Mouse (Mus musculus) kidney, embryonic 16.5 days (tissue): ENCODE results near the gene Setd4. TPM values are rescaled to one million over a fixed set of nuclear protein-coding genes. Genes with fewer than 3 reads are reported as not detected.

Experiments
- ATAC-seq: fragments of 200-750 bp; cut with Nextera tagmentation; 2 replicates; pipeline ENCODE4 v1.8.0; 2017; ENCODE audit warnings: moderate TSS enrichment; ENCODE audit not compliant: low FRiP score, low TSS enrichment
- H3K27ac ChIP-seq: fragments of 300-500 bp; sonication (generic); 2 replicates; pipeline ENCODE4 v1.5.1; 2014; ENCODE audit warnings: low read length
- H3K27me3 ChIP-seq: fragments of 300-500 bp; sonication (generic); 2 replicates; pipeline ENCODE4 v1.6.1; 2014; ENCODE audit warnings: low read length, control low read depth, mixed read lengths; ENCODE audit not compliant: insufficient read depth
- H3K36me3 ChIP-seq: fragments of 300-500 bp; sonication (generic); 2 replicates; pipeline ENCODE4 v1.6.1; 2014; ENCODE audit warnings: low read length, control low read depth, mixed read lengths; ENCODE audit not compliant: insufficient read depth
- H3K4me1 ChIP-seq: fragments of 300-500 bp; sonication (generic); 2 replicates; pipeline ENCODE4 v1.6.1; 2014; ENCODE audit warnings: low read length, control low read depth, mixed read lengths; ENCODE audit not compliant: insufficient read depth
- H3K4me2 ChIP-seq: fragments of 300-500 bp; sonication (generic); replicated peaks from 2 replicates; pipeline ENCODE4 v1.6.1; 2014; ENCODE audit warnings: low read depth, low read length
- H3K4me3 ChIP-seq: fragments of 300-500 bp; sonication (generic); 2 replicates; pipeline ENCODE4 v1.5.1; 2014; ENCODE audit warnings: mild to moderate bottlenecking, low read length
- H3K9ac ChIP-seq: fragments of 300-500 bp; sonication (generic); replicated peaks from 2 replicates; pipeline ENCODE4 v1.6.1; 2014; ENCODE audit warnings: low read length
- H3K9me3 ChIP-seq: fragments of 300-500 bp; sonication (generic); 2 replicates; pipeline ENCODE4 v1.6.1; 2016; ENCODE audit warnings: low read length, control low read depth
- WGBS: fragments of 180-500 bp; shearing (Covaris S2); extraction: QIAGEN DNeasy Blood & Tissue Kit; methylation state at CpG from one replicate; pipeline ENCODE4 v1.1.7; 2014; 5-methylcytosine and 5-hydroxymethylcytosine counted together
- polyA plus RNA-seq: library from polyadenylated mRNA; unstranded; fragments of >200 nt; fragmentation: Nextera tagmentation; extraction: Ambion mirVana; gene quantifications from 2 replicates; pipeline ENCODE4 v1.2.1, GENCODE M21; 2015

Gene Setd4
- polyA plus RNA-seq, 1 experiment from 2014 or later, result 14.4 TPM

DNA sequence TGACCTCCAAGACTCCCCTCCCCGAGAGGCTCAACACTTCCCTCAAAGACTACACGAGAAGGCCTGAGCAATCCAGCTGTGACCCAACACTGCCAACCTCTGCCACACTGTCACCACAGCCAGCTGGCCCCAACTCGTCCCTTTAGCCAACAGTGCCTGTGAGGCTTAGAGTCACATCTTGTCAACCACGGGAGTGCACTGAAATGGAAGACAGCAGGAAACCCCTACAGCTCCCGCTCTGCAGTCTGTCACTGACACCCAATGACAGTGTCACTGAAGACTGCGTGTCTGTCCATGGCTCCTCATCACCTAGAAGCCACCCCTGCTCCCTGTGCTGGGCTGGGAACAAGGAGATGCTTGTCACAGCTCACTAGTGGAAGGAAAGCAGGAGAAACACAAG, 22.7 kb downstream of the Setd4 start:
- WGBS, result 45% methylated on average over 6 of the region's 6 CpGs
- H3K27ac ChIP-seq, result no peak overlapping the region
- H3K4me1 ChIP-seq, result peaks cover 7% of the 10 kb centered on the region; the same call in 1 of the 2 replicates
- H3K27me3 ChIP-seq, result no peaks in the 10 kb centered on the region
- no peak overlapping the region for H3K9ac ChIP-seq
- H3K4me2 ChIP-seq, result no peak overlapping the region
- H3K9me3 ChIP-seq, result no peaks in the 10 kb centered on the region
- no peak overlapping the region for H3K4me3 ChIP-seq
- no peak for ATAC-seq
- peaks cover 7% of the 10 kb centered on the region for H3K36me3 ChIP-seq

DNA sequence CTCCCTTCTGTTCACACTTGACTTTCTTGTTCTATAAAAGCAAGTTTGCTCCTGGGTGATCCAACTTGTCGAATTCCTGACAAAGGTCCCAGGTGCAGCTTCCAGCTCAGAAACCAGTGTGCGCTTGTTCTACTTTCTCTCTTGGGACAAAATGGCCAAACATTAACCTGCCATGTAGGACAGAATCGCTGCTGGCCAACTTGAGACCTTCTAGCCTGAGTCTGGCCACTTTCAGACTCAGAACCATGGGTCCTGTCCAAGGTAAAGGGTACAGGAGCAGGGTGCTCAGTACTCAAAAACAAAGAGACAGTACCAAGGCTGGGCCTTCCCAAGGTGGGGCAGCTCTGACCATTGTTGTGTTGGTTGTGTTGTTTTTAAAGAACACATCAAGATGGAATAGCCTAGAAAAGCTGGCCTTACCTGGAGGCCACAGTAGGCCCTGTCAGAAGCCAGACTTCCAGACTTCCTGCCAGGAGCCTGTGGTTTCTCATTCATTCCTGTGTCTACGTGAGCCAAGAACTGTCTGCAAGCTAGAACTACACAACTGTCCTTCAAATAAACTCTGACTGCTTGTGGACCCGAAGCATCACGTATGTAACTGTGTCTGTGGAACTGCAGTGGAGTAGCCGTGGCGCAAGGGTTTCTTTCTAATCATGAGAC, 25.4 kb downstream of the Setd4 start:
- peaks cover 16% of the 10 kb centered on the region for H3K4me1 ChIP-seq
- WGBS, result 87% methylated on average over 8 of the region's 8 CpGs
- ATAC-seq, result no peak

GRCm38 (mm10) chr16:93576412-93577082, 27.3 kb downstream of the Setd4 start:
- H3K36me3 ChIP-seq, result no peaks in the 10 kb centered on the region
- WGBS, result 34% methylated on average over 14 of the region's 14 CpGs
- 0 out of 2 replicates have a peak, but pooled peaks have one; percentile 21 for ATAC-seq

More for the DNA sequence above, 25.4 kb downstream of the Setd4 start:
- no peak overlapping the region for H3K9ac ChIP-seq
- H3K27me3 ChIP-seq, result no peaks in the 10 kb centered on the region
- H3K9me3 ChIP-seq, result no peaks in the 10 kb centered on the region
- H3K4me2 ChIP-seq, result no peak overlapping the region
- no peaks in the 10 kb centered on the region for H3K36me3 ChIP-seq
- H3K27ac ChIP-seq, result no peak overlapping the region
- H3K4me3 ChIP-seq, result no peak overlapping the region

DNA sequence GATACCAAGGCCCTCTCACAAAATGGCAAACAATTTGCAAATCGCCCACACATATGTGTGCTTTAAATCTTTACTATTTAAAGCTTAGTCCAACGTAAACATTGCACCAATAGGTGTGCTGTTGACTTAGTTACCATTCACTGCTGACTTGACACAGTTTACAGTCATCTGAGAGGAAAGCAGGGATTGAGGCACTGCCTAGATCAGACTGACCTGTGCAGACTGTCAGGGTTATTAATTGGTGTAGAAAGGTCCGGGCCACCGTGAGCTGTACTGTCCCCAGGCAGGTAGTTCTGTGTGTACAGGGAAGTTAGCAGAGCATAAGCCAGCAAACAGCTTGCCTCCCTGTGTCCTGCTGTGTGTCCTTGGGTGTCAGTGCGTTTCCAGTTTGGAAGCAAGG, 28.3 kb downstream of the Setd4 start:
- Histone ChIP-seq H3K36me3 (no peaks in the 10 kb centered on the region), H3K4me1 (peaks cover 16% of the 10 kb centered on the region), H3K27me3 (no peaks in the 10 kb centered on the region), H3K27ac (no peak overlapping the region), H3K4me2 (no peak overlapping the region), H3K9ac (no peak overlapping the region), H3K9me3 (no peaks in the 10 kb centered on the region), H3K4me3 (no peak overlapping the region)
- ATAC-seq, result no peak
- 64% methylated on average over 5 of the region's 5 CpGs for WGBS

More at GRCm38 (mm10) chr16:93576412-93577082, 27.3 kb downstream of the Setd4 start:
- Histone ChIP-seq H3K9ac (no peak overlapping the region), H3K9me3 (no peaks in the 10 kb centered on the region), H3K27me3 (no peaks in the 10 kb centered on the region), H3K27ac (no peak overlapping the region), H3K4me3 (no peak overlapping the region), H3K4me2 (peak overlapping the region; percentile 22; the same call in 1 of the 2 replicates), H3K4me1 (peaks cover 16% of the 10 kb centered on the region)

- H3K27me3 ChIP-seq, result no peaks in the 10 kb centered on the region
- H3K9me3 ChIP-seq, result no peaks in the 10 kb centered on the region
- no peak overlapping the region for H3K9ac ChIP-seq
- H3K4me3 ChIP-seq, result no peak overlapping the region
- H3K4me2 ChIP-seq, result peak overlapping the region; percentile 34
- no peak for ATAC-seq
- no peaks in the 10 kb centered on the region for H3K36me3 ChIP-seq
- H3K27ac ChIP-seq, result no peak overlapping the region
- WGBS, result 19% methylated on average over 18 of the region's 18 CpGs
- peaks cover 16% of the 10 kb centered on the region for H3K4me1 ChIP-seq
These were observed 29.2 kb downstream of the Setd4 start for GRCm38 (mm10) chr16:93574521-93575191.

DNA sequence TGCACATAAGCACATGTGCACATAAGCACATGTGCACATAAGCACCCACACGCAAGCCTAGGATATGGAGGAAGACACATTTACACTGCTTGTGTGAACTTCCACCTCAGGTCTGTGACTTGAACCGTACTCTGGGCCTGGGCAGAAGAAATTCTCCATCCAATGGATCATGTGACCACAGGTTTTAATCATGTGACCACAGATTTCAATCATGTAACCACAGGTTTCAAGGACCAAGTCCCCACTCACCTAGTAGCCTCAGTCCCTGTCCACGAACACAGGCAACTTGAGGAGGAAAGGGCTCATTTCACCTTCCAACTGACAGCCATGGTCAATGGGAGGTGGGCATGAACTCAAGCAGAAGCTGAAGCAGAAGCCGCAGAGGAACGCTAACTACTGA, 30.4 kb downstream of the Setd4 start:
- H3K27me3 ChIP-seq, result no peaks in the 10 kb centered on the region
- no peaks in the 10 kb centered on the region for H3K36me3 ChIP-seq
- H3K9ac ChIP-seq, result no peak overlapping the region
- H3K4me3 ChIP-seq, result no peak overlapping the region
- H3K9me3 ChIP-seq, result no peaks in the 10 kb centered on the region
- H3K4me2 ChIP-seq, result no peak overlapping the region
- 93% methylated on average over 5 of the region's 5 CpGs for WGBS
- ATAC-seq, result no peak
- peaks cover 16% of the 10 kb centered on the region for H3K4me1 ChIP-seq
- H3K27ac ChIP-seq, result no peak overlapping the region

DNA sequence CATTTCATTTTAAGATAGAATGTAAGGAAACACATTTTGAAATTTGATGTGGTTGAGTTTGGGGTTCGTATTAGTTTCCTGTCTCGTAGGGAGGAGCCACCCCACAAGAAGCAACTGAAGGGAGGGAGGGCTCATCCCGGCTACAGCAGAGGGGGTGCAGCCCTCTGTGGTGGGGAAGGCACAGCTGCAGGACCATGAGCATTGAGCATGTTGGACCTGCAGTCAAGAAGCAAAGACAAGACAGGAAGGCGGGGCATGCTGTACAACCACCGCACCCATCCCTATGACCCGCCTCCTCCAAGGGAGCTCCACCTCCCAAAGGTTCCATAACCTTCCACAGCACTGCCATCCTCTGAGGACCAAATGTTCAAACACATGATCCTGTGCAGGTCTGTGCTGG, 31.5 kb downstream of the Setd4 start:
- H3K4me1 ChIP-seq, result peaks cover 16% of the 10 kb centered on the region
- ATAC-seq, result no peak
- H3K9me3 ChIP-seq, result no peaks in the 10 kb centered on the region
- no peak overlapping the region for H3K4me2 ChIP-seq
- no peak overlapping the region for H3K4me3 ChIP-seq
- no peaks in the 10 kb centered on the region for H3K27me3 ChIP-seq
- no peaks in the 10 kb centered on the region for H3K36me3 ChIP-seq
- no peak overlapping the region for H3K27ac ChIP-seq
- no peak overlapping the region for H3K9ac ChIP-seq
- 91% methylated on average over 6 of the region's 6 CpGs for WGBS

GRCm38 (mm10) chr16:93558499-93558898, 45.4 kb downstream of the Setd4 start:
- 8% methylated on average over 12 of the region's 12 CpGs for WGBS
- Histone ChIP-seq H3K4me2 (peak overlapping the region; percentile 49), H3K4me3 (peak overlapping the region; percentile 16)

DNA sequence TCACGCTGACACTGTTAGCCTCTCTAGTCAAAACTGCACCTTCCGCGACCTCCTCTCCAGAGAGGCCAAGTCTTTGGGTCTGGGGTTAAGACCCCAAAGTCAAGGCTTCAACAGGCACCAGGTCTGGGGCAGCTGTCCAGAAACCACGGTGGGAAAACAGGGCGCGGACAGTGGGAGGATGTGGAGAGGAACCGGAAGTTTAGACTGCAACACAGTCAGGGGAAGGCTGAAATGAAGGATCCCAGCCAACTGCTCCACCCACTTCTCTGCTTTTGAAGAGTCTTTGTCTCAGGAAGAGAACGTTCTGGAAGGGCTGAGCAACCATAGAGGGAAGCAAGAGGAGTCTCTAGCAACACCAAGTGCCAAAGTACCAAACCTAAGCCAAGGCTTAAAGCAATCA, 46.2 kb downstream of the Setd4 start:
- no peaks in the 10 kb centered on the region for H3K36me3 ChIP-seq
- H3K4me1 ChIP-seq, result peaks cover 14% of the 10 kb centered on the region
- no peak for ATAC-seq
- H3K27ac ChIP-seq, result no peak overlapping the region
- H3K9ac ChIP-seq, result no peak overlapping the region
- peak overlapping the region; percentile 49; the same call in 1 of the 2 replicates for H3K4me2 ChIP-seq
- H3K9me3 ChIP-seq, result no peaks in the 10 kb centered on the region
- H3K27me3 ChIP-seq, result 0 out of 2 replicates have a peak, but pooled peaks cover 4% of the 10 kb centered on the region
- WGBS, result 56% methylated on average over 8 of the region's 8 CpGs
- no peak overlapping the region for H3K4me3 ChIP-seq

More at GRCm38 (mm10) chr16:93558499-93558898, 45.4 kb downstream of the Setd4 start:
- H3K36me3 ChIP-seq, result no peaks in the 10 kb centered on the region
- no peak overlapping the region for H3K9ac ChIP-seq
- no peaks in the 10 kb centered on the region for H3K9me3 ChIP-seq
- ATAC-seq, result no peak
- peaks cover 14% of the 10 kb centered on the region for H3K4me1 ChIP-seq
- H3K27ac ChIP-seq, result no peak overlapping the region
- 0 out of 2 replicates have a peak, but pooled peaks cover 4% of the 10 kb centered on the region for H3K27me3 ChIP-seq
